Mouse (Mus musculus) thymus, postnatal 0 days (tissue): ENCODE measurements around the gene Cd34. TPM values are rescaled to one million over a fixed set of nuclear protein-coding genes. Genes with fewer than 3 reads are reported as not detected.

Experiments used
- DNase-seq: peaks from one replicate; pipeline ENCODE4 v3.0.0-alpha.2; 2015; ENCODE audit warnings: low spot score
- polyA plus RNA-seq: library from polyadenylated mRNA; unstranded; fragments of >200 nt; fragmentation: Nextera tagmentation; extraction: Ambion mirVana; gene quantifications from 2 replicates; pipeline ENCODE4 v1.2.1, GENCODE M21; 2015

Cd34 gene
- polyA plus RNA-seq, 1 experiment from 2014 or later = 36.8 TPM

DNA sequence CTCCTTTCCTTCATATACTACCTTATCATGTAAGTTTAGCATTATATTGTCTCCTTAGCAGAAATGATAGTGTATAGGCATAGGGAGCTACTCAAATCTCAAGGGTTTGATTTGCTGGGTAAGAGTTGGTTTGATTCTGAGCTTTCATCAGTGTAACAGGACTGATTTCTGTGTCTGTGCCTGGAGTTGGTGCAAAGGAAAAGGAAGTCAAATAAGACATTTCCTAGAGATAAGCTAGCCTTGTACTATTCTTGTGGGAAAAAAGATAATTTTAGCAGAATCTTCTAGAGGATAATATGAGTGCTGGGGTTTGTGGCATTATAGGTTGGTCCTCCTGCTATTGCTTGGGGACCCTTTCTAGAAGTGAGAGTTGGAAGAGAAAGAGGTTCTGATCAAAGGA lies 67.6 kb downstream of the Cd34 start:
- DNase-seq = no peak

Other genes with a start within 250 kb of the Cd34 start
- 1.4 and 1.9 TPM in 2 replicates for gene Cd46, start 153.4 kb downstream of the Cd34 start, polyA plus RNA-seq
- 97.7 and 98.0 TPM in 2 replicates for gene Cr1l, start 192.8 kb downstream of the Cd34 start, polyA plus RNA-seq
- gene Cr2, start 237.9 kb downstream of the Cd34 start, polyA plus RNA-seq = 0.57 and 0.78 TPM in 2 replicates